Mouse (Mus musculus) brain, embryonic 18.5 days (tissue): ENCODE results near the gene Uvssa.

Source experiments
- DNase-seq: peaks from one replicate; pipeline ENCODE4 v3.0.0-alpha.2; 2012; ENCODE audit warnings: low read depth, low spot score

Gene Uvssa

DNA sequence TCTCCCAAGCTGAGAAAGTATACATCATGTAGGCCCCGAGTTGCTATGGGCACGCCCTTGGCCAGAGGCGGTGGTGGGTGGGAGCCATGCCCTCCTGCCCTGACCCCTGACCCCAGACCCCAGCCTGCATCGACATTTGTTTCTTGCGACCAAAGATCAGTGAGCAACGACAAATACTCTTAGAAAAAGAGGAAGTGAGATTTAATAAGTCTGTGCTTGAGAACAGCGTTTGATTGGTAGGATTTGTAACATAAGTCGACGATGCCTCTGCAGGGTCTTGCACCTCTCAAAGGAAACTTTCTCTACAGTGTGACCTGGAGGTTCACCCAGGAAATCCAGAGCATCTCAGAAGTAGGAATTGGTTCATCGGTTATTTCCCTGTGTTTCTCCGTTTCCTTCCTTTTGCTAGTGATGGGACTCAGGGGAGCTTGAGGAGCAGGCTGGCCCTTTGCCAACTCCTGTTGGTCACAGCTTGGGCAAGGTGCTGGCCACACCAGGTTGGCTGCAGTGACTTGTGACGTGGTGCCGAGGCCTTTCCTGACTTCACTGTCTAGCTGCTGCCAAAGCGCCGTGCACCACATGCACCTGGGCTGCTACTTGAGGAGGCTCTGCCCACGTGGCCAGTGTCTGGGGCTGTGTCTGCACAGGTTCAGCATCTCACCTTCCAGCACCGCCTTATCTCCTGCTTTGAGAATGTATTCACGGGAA, 5.9 kb upstream of the Uvssa start:
- DNase-seq, result no peak

GRCm38 (mm10) chr5:33377176-33377575, 1.2 kb upstream of the Uvssa start:
- no peak for DNase-seq

- DNase-seq, result no peak
Observed at GRCm38 (mm10) chr5:33377801-33378301, 498 bp upstream of the Uvssa start.

DNA sequence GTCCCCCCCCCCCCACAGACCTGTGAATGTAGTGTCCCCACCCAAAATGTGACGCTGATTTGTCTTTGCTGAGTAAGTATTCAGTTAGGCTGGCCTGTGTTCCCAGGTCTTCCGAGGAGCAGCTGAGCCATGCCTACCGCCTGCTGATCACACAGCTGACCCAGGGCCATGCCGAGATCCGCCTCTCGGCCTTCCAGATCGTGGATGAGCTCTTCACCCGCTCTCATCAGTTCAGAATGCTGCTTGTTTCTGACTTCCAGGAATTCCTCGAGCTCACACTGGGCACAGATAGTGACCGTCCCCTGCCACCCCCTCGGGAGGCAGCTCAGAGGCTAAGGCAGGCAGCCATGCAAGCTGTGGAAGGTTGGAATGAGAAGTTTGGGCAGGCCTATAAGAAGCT, 9.2 kb downstream of the Uvssa start:
- no peak for DNase-seq

- no peak for DNase-seq
Observed at GRCm38 (mm10) chr5:33393803-33394202, 15.5 kb downstream of the Uvssa start.

DNA sequence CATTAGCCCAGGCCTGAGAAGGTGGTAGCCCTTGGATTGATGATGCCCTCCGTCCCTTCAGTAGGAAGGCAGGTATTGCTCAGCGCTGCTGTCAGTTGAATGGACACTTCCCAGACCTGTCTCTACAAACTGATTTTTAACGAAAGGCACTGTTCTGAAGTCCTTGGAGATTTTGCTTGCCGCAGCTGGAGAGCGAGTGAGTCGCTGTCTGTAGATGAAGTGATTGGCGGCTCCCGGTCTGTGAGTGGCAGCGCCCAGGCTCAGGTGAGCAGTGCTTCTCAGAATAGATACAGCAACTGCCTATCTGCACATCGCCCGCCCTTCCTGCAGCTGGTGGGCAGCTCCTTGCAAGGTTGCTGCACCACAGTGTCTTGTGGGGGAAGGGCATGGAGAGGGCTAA, 17.3 kb downstream of the Uvssa start:
- no peak for DNase-seq

DNA sequence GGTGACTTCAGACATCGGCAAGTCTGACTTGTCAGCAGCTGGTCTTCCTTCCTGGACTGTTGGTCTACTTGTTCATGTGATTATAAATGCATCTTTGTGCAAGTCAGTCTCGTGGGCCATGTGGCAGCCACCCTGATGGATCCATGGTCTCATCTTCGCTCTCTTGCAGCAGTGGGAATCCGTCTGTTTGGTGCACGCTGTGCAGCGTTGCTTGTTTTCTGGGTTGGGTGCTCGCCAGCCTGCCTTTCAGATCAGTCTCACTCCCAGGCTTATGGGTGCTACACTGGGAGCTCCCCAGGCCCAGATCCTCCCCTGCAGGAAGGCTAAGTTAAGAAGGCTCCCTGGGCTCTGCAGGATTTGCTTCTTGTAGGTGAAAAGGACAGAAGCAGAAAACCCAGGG, 18.5 kb downstream of the Uvssa start:
- DNase-seq, result no peak

- no peak for DNase-seq
Observed at GRCm38 (mm10) chr5:33400819-33401218, 22.5 kb downstream of the Uvssa start.

DNA sequence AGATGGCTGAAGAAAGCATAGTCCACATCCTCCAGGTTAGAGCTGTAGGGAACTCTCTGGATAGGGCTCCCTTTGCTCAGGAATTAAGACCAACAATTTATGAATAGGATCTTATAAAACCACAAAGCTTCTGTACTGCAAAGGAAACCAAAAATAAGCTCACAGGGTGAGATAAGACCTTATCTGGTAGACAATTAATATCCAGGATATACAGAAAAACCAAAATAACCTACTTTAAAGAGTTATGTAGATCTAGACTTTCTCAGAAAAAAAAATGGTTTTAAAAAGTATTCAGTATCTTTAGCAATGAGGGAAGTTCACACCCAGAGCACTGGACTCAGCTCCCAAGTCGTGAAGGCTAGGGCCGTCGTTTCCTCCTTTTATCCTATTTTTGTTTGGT, 42.0 kb downstream of the Uvssa start:
- no peak for DNase-seq

DNA sequence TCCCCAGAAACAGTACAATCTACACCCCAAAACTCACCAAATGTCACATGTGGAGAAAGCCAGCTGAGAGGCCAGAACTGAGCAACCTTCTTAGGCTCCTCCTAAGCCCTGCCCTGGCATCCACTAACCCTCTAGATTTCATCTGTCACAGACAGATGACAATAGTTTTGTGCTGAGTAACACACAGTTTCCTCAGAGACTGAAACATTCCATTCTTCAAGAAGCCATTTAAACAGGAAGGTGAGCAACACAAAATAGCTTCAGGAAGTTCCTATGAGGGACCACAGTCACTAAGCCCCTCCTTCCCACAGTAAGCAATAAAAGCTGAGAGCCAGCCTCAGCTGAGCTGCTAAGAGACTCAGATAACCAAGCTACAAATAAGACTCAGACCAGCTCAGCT, 49.1 kb downstream of the Uvssa start:
- DNase-seq, result no peak

DNA sequence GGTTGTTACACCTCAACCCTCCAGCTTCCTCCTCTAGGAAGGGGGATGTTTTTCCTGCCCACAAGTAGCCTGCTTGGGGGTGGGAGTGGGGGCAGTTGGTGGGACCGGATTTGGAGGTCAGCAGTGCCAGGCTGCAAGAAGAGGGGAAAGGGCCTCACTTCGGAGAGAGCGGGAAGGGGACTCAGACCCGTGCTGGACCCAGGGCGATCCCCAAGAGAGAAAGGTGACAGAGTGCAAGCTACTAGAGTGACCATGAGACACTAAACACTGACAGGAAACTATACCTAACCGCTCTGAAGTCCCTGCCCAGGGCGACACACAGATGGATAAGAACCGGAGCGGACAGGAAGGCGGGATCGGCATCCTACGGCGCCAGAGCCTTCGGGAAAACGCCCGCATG, 51.8 kb downstream of the Uvssa start:
- no peak for DNase-seq

DNA sequence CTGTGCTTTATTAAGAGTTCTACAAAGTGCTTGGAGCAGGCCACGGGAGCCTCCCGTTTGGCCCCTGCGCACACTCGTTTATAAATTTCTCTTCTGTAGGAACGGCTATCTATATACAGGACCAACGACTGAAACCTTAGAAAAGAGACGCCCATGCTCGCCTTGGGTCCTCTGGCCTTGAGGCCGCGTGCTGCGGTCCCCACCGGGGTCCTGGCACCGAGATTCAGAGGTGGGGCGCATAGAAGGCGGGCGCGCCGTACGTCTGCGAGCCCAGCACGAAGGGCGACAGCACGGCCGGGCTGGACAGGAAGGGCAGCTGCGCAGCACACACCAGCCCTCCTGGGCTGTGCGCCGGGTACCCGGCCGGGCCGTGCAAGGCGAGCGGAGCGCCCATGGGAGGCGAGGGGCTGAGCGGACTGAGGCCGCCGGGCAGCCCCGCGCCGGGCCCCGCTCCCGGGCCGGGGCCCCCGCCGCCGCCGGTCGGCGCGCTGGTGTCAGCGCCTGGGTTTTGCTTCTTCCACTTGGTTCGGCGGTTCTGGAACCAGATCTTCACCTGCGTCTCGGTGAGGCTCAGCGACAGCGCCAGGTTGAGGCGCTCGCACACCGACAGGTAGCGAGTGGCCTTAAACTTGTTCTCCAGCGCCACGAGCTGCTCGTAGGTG, 52.3 kb downstream of the Uvssa start:
- DNase-seq, result no peak

DNA sequence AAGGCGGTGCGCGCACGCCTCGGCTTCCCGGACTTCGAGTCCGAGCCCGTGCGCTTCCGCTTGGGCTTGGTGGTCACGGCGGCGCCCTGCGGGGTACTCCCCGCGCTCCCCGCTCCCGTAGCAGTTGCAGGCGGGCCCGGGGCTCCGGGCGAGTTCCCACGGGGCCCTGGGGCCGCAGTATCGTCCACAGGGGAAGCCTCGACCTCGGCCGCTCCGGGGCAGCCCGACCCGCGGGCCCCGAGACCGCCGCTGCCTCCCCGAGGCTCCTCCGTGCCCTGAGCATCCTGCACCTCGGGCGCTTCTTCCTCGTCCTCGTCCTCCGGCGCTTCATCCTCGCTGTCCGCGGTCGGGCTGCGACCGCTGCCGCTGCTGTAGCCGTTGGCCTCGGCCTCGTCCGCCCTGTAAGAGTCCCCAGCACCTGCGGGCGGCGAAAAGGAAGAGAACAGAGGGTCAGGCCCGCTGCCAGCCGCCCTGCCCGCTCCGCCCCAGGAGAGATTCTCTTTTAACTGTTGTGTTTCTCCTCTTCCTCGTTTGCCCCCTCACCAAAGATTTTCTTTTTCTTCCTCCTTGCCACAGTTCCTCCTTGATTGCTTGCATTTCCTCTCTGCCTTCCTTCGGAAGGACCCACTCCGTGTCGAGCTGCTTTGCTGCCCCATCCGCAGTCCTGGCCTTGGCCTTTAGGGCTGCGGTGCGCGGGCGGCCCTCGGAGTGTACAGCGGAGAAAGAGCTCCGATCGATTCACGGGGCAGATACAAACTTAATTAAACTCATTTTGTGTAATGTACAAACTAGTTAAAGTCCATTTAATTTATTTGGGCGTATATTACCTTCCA, 53.0 kb downstream of the Uvssa start:
- DNase-seq, result no peak

GRCm38 (mm10) chr5:33432057-33432935, 53.9 kb downstream of the Uvssa start:
- no peak for DNase-seq

DNA sequence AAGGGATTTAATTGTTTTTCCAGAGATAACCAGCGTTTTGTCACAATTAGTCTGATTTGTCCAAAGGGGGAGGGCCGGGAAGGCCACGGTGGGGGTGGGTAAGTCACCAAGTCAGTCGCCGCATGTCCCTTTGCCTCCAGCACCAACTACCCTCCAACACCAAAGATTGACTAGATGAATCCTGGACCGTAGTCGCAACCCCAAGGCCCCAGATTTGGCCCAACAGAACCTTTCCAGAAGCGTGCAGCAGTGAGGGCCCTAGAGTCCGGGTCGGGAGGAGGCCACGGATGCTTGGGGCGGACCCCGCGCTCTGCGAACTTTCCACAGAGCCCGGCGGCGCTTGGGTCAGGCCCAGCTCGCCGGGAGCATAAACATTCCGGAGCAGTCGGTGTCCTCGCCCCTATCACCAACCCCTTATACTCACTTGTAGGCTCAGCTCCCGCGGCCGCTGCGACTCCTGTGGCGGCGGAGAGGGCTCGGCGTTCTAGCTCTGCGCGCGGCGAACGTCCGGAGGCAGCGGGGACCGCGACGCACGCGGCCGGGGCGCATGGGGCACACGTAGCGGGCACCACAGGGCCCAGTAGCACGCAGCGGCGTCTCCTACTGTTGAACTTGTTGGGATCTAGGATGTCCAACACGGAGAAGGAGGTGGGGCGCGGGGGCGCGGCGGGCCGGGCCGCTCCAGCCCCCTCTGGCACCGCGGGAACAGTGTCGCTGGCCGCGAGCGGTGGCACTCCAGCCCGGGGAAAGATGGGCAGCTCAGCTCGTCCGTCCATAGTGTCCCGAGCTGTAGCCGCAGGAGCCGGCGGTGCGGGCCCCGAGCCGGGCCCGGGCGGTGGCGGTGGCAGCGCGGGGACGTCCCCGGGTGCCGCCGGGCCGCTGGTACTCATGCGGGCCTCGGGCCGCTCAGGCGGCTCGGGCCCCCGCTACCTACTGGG, 55.1 kb downstream of the Uvssa start, which contains the start of gene Nkx1-1:
TSS of gene Nkx1-1 (minus strand) at position 776 of the 938 bp plus-strand sequence.
- no peak for DNase-seq

DNA sequence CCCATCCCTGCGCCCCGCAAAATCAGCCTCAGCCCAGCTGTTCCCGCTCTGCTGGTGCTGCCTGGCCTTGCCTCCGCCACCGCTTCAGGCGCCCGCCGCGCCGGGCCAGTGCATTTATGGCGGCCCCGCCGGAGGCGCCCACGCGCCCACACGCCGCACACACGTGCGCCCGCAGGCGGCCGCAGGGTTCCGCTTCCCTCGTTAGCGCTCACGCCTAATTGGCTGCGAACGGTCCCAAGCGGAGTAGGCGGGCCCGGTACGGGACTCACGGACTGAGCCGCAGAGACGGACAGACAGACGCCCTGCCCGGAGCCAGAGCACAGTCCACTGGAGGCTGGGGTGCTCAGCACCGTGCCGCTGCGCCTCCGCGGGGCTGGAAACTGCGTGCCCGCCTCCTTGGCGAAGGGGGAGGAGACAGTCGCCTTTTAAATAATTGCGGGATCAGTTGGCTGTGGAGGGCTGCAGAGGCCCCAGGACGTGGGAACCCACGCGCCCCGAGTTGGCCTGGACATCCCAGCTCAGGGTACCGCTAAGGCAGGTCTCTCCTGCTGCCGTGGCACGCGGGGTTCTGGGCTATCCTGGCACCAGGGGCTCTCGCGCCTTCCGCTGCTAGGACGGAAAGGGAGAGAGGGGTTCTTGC, 55.9 kb downstream of the Uvssa start:
- DNase-seq, result no peak

DNA sequence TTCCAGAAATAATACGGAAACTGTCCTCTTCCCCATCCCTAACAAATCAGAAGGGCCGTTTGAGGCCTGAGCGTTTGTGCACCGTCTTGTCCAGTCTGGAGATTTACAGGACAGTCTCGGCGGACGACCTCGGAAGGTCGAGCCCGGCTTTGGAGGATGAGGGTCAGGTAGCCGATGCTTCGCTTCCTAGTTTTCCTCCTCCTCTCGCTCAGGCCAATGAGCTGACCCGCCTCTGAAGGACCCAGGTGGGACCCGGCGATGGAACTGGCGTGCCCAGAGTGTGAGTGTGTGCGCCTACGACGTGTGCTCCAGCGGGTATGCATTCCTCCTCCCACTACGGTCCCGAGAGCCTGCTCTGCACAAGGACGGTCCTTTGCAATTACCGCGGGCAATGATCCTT, 56.8 kb downstream of the Uvssa start:
- no peak for DNase-seq

GRCm38 (mm10) chr5:33435941-33436340, 57.6 kb downstream of the Uvssa start:
- no peak for DNase-seq

- no peak for DNase-seq
Observed at GRCm38 (mm10) chr5:33438214-33438613, 59.9 kb downstream of the Uvssa start.
